Mouse (Mus musculus) limb, embryonic 15.5 days (tissue): ENCODE data around the gene Ddx6. TPM values are rescaled to one million over a fixed set of nuclear protein-coding genes. Genes with fewer than 3 reads are reported as not detected.
A peak's percentile ranks its signal among the peaks of the same experiment; 100 is the strongest.

Experiments
- ATAC-seq: fragments of 200-750 bp; cut with Nextera tagmentation; 2 replicates; pipeline ENCODE4 v1.8.0; 2017; ENCODE audit warnings: low read depth, moderate TSS enrichment; ENCODE audit not compliant: insufficient number of reproducible peaks, low FRiP score, low TSS enrichment
- H3K27ac ChIP-seq: fragments of 300-500 bp; sonication (generic); 2 replicates; pipeline ENCODE4 v1.5.1; 2015; ENCODE audit warnings: moderate library complexity, mild to moderate bottlenecking, inconsistent platforms
- H3K27me3 ChIP-seq: fragments of 300-500 bp; sonication (generic); 2 replicates; pipeline ENCODE4 v1.6.1; 2015; ENCODE audit warnings: inconsistent platforms
- H3K36me3 ChIP-seq: fragments of 300-500 bp; sonication (generic); 2 replicates; pipeline ENCODE4 v1.6.1; 2015; ENCODE audit warnings: inconsistent platforms
- H3K4me1 ChIP-seq: fragments of 300-500 bp; sonication (generic); 2 replicates; pipeline ENCODE4 v1.6.1; 2015; ENCODE audit warnings: inconsistent platforms
- H3K4me2 ChIP-seq: fragments of 300-500 bp; sonication (generic); 2 replicates; pipeline ENCODE4 v1.6.1; 2015; ENCODE audit warnings: mild to moderate bottlenecking, inconsistent platforms
- H3K4me3 ChIP-seq: fragments of 300-500 bp; sonication (generic); 2 replicates; pipeline ENCODE4 v1.5.1; 2015; ENCODE audit warnings: mild to moderate bottlenecking, inconsistent platforms
- H3K9ac ChIP-seq: fragments of 300-500 bp; sonication (generic); 2 replicates; pipeline ENCODE4 v1.6.1; 2015; ENCODE audit warnings: inconsistent platforms
- H3K9me3 ChIP-seq: fragments of 300-500 bp; sonication (generic); 2 replicates; pipeline ENCODE4 v1.6.1; 2016; ENCODE audit warnings: inconsistent platforms
- WGBS: fragments of 180-500 bp; shearing (Covaris S2); methylation state at CpG from one replicate; pipeline ENCODE4 v1.1.7; 2015; 5-methylcytosine and 5-hydroxymethylcytosine counted together
- polyA plus RNA-seq: library from polyadenylated mRNA; unstranded; fragments of >200 nt; fragmentation: Nextera tagmentation; extraction: Ambion mirVana; gene quantifications from 2 replicates; pipeline ENCODE4 v1.2.1, GENCODE M21; 2015

Ddx6 gene
- polyA plus RNA-seq, 1 experiment from 2014 or later: 18.4 TPM

- 95% methylated on average over 2 of the region's 2 CpGs for WGBS
- no peaks in the 10 kb centered on the region for H3K27me3 ChIP-seq
- H3K27ac ChIP-seq: no peak overlapping the region
- H3K4me1 ChIP-seq: no peaks in the 10 kb centered on the region
- H3K4me3 ChIP-seq: no peak overlapping the region
- H3K4me2 ChIP-seq: no peak overlapping the region
- no peaks in the 10 kb centered on the region for H3K9me3 ChIP-seq
- H3K36me3 ChIP-seq: no peaks in the 10 kb centered on the region
- no peak overlapping the region for H3K9ac ChIP-seq
- no peak for ATAC-seq
Measured at GRCm38 (mm10) chr9:44678288-44678871, 73.7 kb downstream of the Ddx6 start.

- H3K27ac ChIP-seq: no peak overlapping the region
- no peak overlapping the region for H3K9ac ChIP-seq
- H3K4me3 ChIP-seq: no peak overlapping the region
- H3K9me3 ChIP-seq: no peaks in the 10 kb centered on the region
- H3K4me1 ChIP-seq: no peaks in the 10 kb centered on the region
- H3K27me3 ChIP-seq: no peaks in the 10 kb centered on the region
- H3K4me2 ChIP-seq: no peak overlapping the region
- no peaks in the 10 kb centered on the region for H3K36me3 ChIP-seq
- WGBS: 62% methylated on average over 5 of the region's 5 CpGs
- ATAC-seq: no peak
Measured at GRCm38 (mm10) chr9:44679565-44679964, 74.9 kb downstream of the Ddx6 start.

- WGBS: 84% methylated on average over 8 of the region's 8 CpGs
- Histone ChIP-seq H3K4me2 (no peak overlapping the region), H3K4me3 (no peak overlapping the region), H3K27ac (no peak overlapping the region), H3K9me3 (no peaks in the 10 kb centered on the region), H3K9ac (no peak overlapping the region), H3K36me3 (peaks cover 19% of the 10 kb centered on the region), H3K4me1 (peaks cover 9% of the 10 kb centered on the region; the same call in 1 of the 2 replicates), H3K27me3 (no peaks in the 10 kb centered on the region)
- no peak for ATAC-seq
Measured at GRCm38 (mm10) chr9:44683046-44683445, 78.4 kb downstream of the Ddx6 start.

- Histone ChIP-seq H3K4me1 (peaks cover 9% of the 10 kb centered on the region; the same call in 1 of the 2 replicates), H3K27me3 (no peaks in the 10 kb centered on the region), H3K4me3 (no peak overlapping the region), H3K27ac (no peak overlapping the region), H3K9me3 (no peaks in the 10 kb centered on the region), H3K9ac (no peak overlapping the region), H3K4me2 (no peak overlapping the region), H3K36me3 (peaks cover 32% of the 10 kb centered on the region)
- 39% methylated on average over 14 of the region's 14 CpGs for WGBS
- 0 out of 2 replicates have a peak, but pooled peaks have one; percentile 7 for ATAC-seq
Measured at GRCm38 (mm10) chr9:44685346-44686330, 80.9 kb downstream of the Ddx6 start.

GRCm38 (mm10) chr9:44686638-44687037 is 81.9 kb downstream of the Ddx6 start:
- H3K27ac ChIP-seq: peak overlapping the region; percentile 11; the same call in 1 of the 2 replicates
- no peak overlapping the region for H3K4me3 ChIP-seq
- no peak overlapping the region for H3K9ac ChIP-seq
- peaks cover 38% of the 10 kb centered on the region for H3K36me3 ChIP-seq
- peaks cover 16% of the 10 kb centered on the region for H3K4me1 ChIP-seq
- 56% methylated on average over 5 of the region's 5 CpGs for WGBS
- ATAC-seq: no peak
- no peaks in the 10 kb centered on the region for H3K27me3 ChIP-seq
- H3K9me3 ChIP-seq: no peaks in the 10 kb centered on the region
- H3K4me2 ChIP-seq: no peak overlapping the region

GRCm38 (mm10) chr9:44688013-44688412 is 83.3 kb downstream of the Ddx6 start:
- 72% methylated on average over 9 of the region's 9 CpGs for WGBS
- Histone ChIP-seq H3K9me3 (no peaks in the 10 kb centered on the region), H3K27ac (no peak overlapping the region), H3K36me3 (peaks cover 48% of the 10 kb centered on the region), H3K4me1 (peaks cover 22% of the 10 kb centered on the region), H3K4me3 (no peak overlapping the region), H3K27me3 (no peaks in the 10 kb centered on the region), H3K9ac (no peak overlapping the region), H3K4me2 (no peak overlapping the region)
- ATAC-seq: no peak

Other genes with a start within 250 kb of the Ddx6 start
- gene Vps11, start 243.2 kb upstream of the Ddx6 start, polyA plus RNA-seq: 29.6 and 30.7 TPM in 2 replicates
- 27.5 and 32.5 TPM in 2 replicates for gene Hyou1, start 225.4 kb upstream of the Ddx6 start, polyA plus RNA-seq
- 16.2 and 18.3 TPM in 2 replicates for gene Slc37a4, start 208.0 kb upstream of the Ddx6 start, polyA plus RNA-seq
- 1,592 and 1,878 TPM in 2 replicates for gene Rps25, start 197.8 kb upstream of the Ddx6 start, polyA plus RNA-seq
- gene Trappc4, start 197.3 kb upstream of the Ddx6 start, polyA plus RNA-seq: 132 and 140 TPM in 2 replicates
- 24.3 and 26.0 TPM in 2 replicates for gene Ccdc84, start 186.3 kb upstream of the Ddx6 start, polyA plus RNA-seq
- gene Foxr1, start 163.8 kb upstream of the Ddx6 start, polyA plus RNA-seq: not detected in 2 replicates
- gene Upk2, start 149.9 kb upstream of the Ddx6 start, polyA plus RNA-seq: 0.37 and 0.45 TPM in 2 replicates
- 16.8 and 18.5 TPM in 2 replicates for gene Bcl9l, start 122.1 kb upstream of the Ddx6 start, polyA plus RNA-seq
- 0.24 and 0.46 TPM in 2 replicates for gene Cxcr5, start 43.0 kb upstream of the Ddx6 start, polyA plus RNA-seq
- gene Treh, start 68.3 kb downstream of the Ddx6 start, polyA plus RNA-seq: not detected in 2 replicates
- 37.8 and 39.2 TPM in 2 replicates for gene Phldb1, start 130.3 kb downstream of the Ddx6 start, polyA plus RNA-seq
- 221 and 223 TPM in 2 replicates for gene Arcn1, start 163.0 kb downstream of the Ddx6 start, polyA plus RNA-seq
- 106 and 117 TPM in 2 replicates for gene Ift46, start 163.0 kb downstream of the Ddx6 start, polyA plus RNA-seq
- 2.3 and 2.6 TPM in 2 replicates for gene Tmem25, start 194.4 kb downstream of the Ddx6 start, polyA plus RNA-seq
- 0.56 and 0.65 TPM in 2 replicates for gene Ttc36, start 198.2 kb downstream of the Ddx6 start, polyA plus RNA-seq